Mouse (Mus musculus) limb, embryonic 12.5 days (tissue): ENCODE measurements around the gene Slc7a3. TPM values are rescaled to one million over a fixed set of nuclear protein-coding genes. Genes with fewer than 3 reads are reported as not detected.

Experiments used
- ATAC-seq: fragments of 200-750 bp; cut with Nextera tagmentation; 2 replicates; pipeline ENCODE4 v1.8.0; 2017; ENCODE audit warnings: low read depth, moderate TSS enrichment; ENCODE audit not compliant: insufficient number of reproducible peaks, insufficient read depth, low FRiP score, low TSS enrichment
- H3K27ac ChIP-seq: fragments of 300-500 bp; sonication (generic); 2 replicates; pipeline ENCODE4 v1.5.1; 2016; ENCODE audit warnings: mild to moderate bottlenecking, moderate library complexity
- H3K27me3 ChIP-seq: fragments of 300-500 bp; sonication (generic); 2 replicates; pipeline ENCODE4 v1.6.1; 2016; ENCODE audit warnings: mild to moderate bottlenecking, moderate library complexity
- H3K36me3 ChIP-seq: fragments of 300-500 bp; sonication (generic); 2 replicates; pipeline ENCODE4 v1.6.1; 2016; ENCODE audit warnings: mild to moderate bottlenecking, moderate library complexity
- H3K4me1 ChIP-seq: fragments of 300-500 bp; sonication (generic); replicated peaks from 2 replicates; pipeline ENCODE4 v1.6.1; 2016
- H3K4me2 ChIP-seq: fragments of 300-500 bp; sonication (generic); 2 replicates; pipeline ENCODE4 v1.6.1; 2016; ENCODE audit warnings: mild to moderate bottlenecking, moderate library complexity
- H3K4me3 ChIP-seq: fragments of 300-500 bp; sonication (generic); replicated peaks from 2 replicates; pipeline ENCODE4 v1.5.1; 2016; ENCODE audit warnings: mild to moderate bottlenecking
- H3K9ac ChIP-seq: fragments of 300-500 bp; sonication (generic); replicated peaks from 2 replicates; pipeline ENCODE4 v1.6.1; 2016; ENCODE audit warnings: mild to moderate bottlenecking, moderate library complexity
- H3K9me3 ChIP-seq: fragments of 300-500 bp; sonication (generic); 2 replicates; pipeline ENCODE4 v1.6.1; 2016; ENCODE audit warnings: mild to moderate bottlenecking, moderate library complexity
- WGBS: fragments of 180-500 bp; shearing (Covaris S2); methylation state at CpG from one replicate; pipeline ENCODE4 v1.1.7; 2016; 5-methylcytosine and 5-hydroxymethylcytosine counted together
- polyA plus RNA-seq: library from polyadenylated mRNA; unstranded; fragments of >200 nt; fragmentation: Nextera tagmentation; extraction: Ambion mirVana; gene quantifications from 2 replicates; pipeline ENCODE4 v1.2.1, GENCODE M21; 2016

The Slc7a3 gene
- polyA plus RNA-seq, 1 experiment from 2014 or later = 0.76 TPM

DNA sequence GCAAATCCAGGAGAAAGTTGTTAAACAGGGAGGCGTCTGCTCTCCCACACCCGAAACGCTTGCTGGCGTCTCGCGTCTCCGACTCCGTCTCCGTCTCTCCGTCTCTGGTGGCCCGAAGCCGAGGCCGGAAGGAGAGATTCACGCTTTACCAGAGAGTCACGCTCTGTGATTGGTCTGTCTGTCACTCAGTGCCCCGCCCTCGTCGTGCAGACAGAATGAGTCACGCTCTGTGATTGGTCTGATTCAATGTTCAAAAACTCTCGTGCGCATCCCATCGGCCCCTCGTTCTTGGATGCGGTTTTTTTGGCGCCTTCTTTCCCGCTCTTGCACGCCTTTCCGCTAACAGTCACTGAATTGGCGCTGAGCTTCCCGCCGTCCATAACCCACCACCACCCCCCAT is 26.3 kb downstream of the Slc7a3 start, which contains the start of gene Tex11:
Gene Tex11, minus strand, starts transcription at position 127 of the 400 bp plus-strand sequence.
- WGBS = 88% methylated on average over 31 of the region's 31 CpGs
- no peak for ATAC-seq
- H3K4me1 ChIP-seq = no peaks in the 10 kb centered on the region
- no peak within 1 kb of the TSS for H3K27ac ChIP-seq
- H3K36me3 ChIP-seq = no peaks in the 10 kb centered on the region
- no peaks in the 10 kb centered on the region for H3K9me3 ChIP-seq
- H3K4me3 ChIP-seq = no peak within 1 kb of the TSS
- H3K9ac ChIP-seq = no peak within 1 kb of the TSS
- no peak within 1 kb of the TSS for H3K4me2 ChIP-seq
- H3K27me3 ChIP-seq = no peaks in the 10 kb centered on the region

Other genes with a start within 250 kb of the Slc7a3 start
- gene Tex11, start 26.4 kb downstream of the Slc7a3 start, polyA plus RNA-seq = not detected in 2 replicates
- 46.8 and 51.7 TPM in 2 replicates for gene Snx12, start 136.5 kb upstream of the Slc7a3 start, polyA plus RNA-seq
- gene Foxo4, start 168.5 kb upstream of the Slc7a3 start, polyA plus RNA-seq = 5.9 and 6.5 TPM in 2 replicates
- not detected in 2 replicates for gene Gm614, start 178.0 kb upstream of the Slc7a3 start, polyA plus RNA-seq
- gene Il2rg, start 182.2 kb upstream of the Slc7a3 start, polyA plus RNA-seq = 3.9 and 4.2 TPM in 2 replicates
- gene Gm20489, start 183.0 kb upstream of the Slc7a3 start, polyA plus RNA-seq = not detected in 2 replicates
- 46.0 and 51.7 TPM in 2 replicates for gene Med12, start 188.0 kb upstream of the Slc7a3 start, polyA plus RNA-seq
- 11.1 and 14.5 TPM in 2 replicates for gene Nlgn3, start 213.1 kb upstream of the Slc7a3 start, polyA plus RNA-seq